Mouse (Mus musculus): ENCODE results near the gene Mab21l3.

GRCm38 (mm10) chr3:101828595-101828994 is 20.2 kb downstream of the Mab21l3 start:
- TF ChIP-seq CTCF (IDR thresholded peaks at IDR 0.05; ENCODE audit: extremely low read depth, insufficient read length, insufficient replicate concordance, low read depth, low read length) (no peak), POLR2A (IDR thresholded peaks at IDR 0.05; ENCODE audit: low read depth, low read length) (no peak)
